Mouse (Mus musculus) spleen, adult 10 weeks (tissue): ENCODE data around the gene Zfp518b. TPM values are rescaled to one million over a fixed set of nuclear protein-coding genes. Genes with fewer than 3 reads are reported as not detected.

ENCODE experiments used
- polyA plus RNA-seq: library from polyadenylated mRNA; stranded (reverse); fragments of 350-450 nt; fragmentation: Illumina TruSeq; extraction: RNeasy Lipid Tissue Mini Kit (QIAGEN cat#74804); gene quantifications from one replicate; pipeline ENCODE4 v1.2.3, GENCODE M21; 2015; ENCODE audit warnings: low replicate concordance; ENCODE audit not compliant: insufficient read depth

The Zfp518b gene
- polyA plus RNA-seq: 2.4 TPM

GRCm38 (mm10) chr5:38684164-38684911, at the start of gene Zfp518b:
Gene Zfp518b, minus strand, starts transcription at chr5:38684826.

Other genes with a start within 250 kb of the Zfp518b start
- 9.3 TPM for gene Slc2a9, start 181.7 kb downstream of the Zfp518b start, polyA plus RNA-seq
- gene Wdr1, start 121.6 kb downstream of the Zfp518b start, polyA plus RNA-seq: 273 TPM
- gene Clnk, start 192.0 kb upstream of the Zfp518b start, polyA plus RNA-seq: 1.5 TPM